12 mouse cellular contexts compared by ENCODE assay signal in genomic region chr1:162529651-162530050, GRCm38 (mm10). TPM values are rescaled to one million over a fixed set of nuclear protein-coding genes. Genes with fewer than 3 reads are reported as not detected.
DNase-seq lines count a peak whose midpoint lies in the region; ATAC-seq and TF ChIP-seq lines count a peak whose summit lies in the region.
"Had no signal": no experiment of that assay in that cellular context is flagged by ENCODE, and none has a peak within 500 bp of the region (broad histone marks: within the 10 kb centered on the region; RNA-seq: fewer than 3 reads in every experiment).

No protein-coding gene starts in this region.

- 71% methylated on average over 2 of the region's 2 CpGs for WGBS in forebrain, embryonic 16.5 days

- H3K4me1 ChIP-seq in forebrain, embryonic 16.5 days (replicated peaks; ENCODE audit: control insufficient read depth, insufficient read depth, low read length) = no peaks in the 10 kb centered on the region
- H3K4me1 ChIP-seq: embryonic facial prominence, embryonic 12.5 days had no signal

- no peaks in the 10 kb centered on the region for H3K9me3 ChIP-seq in forebrain, embryonic 16.5 days (ENCODE audit: control insufficient read depth, low read length)

- no peak for DNase-seq in gastrocnemius, adult 2 months
- no peak for DNase-seq in gastrocnemius, adult 8-10 months (ENCODE audit: low spot score in 2 of 2)
- DNase-seq in layer of hippocampus, adult 2 months (ENCODE audit: low spot score in 2 of 2) = no peak
- DNase-seq in layer of hippocampus, postnatal 25 days (ENCODE audit: extremely low spot score in 1 of 2, low spot score in 1 of 2) = no peak
- DNase-seq in right cerebral cortex, adult 2 months (ENCODE audit: low spot score in 2 of 2) = peak; percentile 36 to 57
- DNase-seq in right cerebral cortex, postnatal 4 days = no peak

- peak; percentile 32; the same call in 1 of the 2 replicates for TF ChIP-seq CTCF in gastrocnemius, adult 2 months (IDR thresholded peaks at IDR 0.05)
- TF ChIP-seq CTCF in layer of hippocampus, adult 2 months (conservative IDR thresholded peaks at IDR 0.05) = peak; percentile 68

- H3K9ac ChIP-seq in forebrain, embryonic 16.5 days (replicated peaks; ENCODE audit: low read depth, low read length) = no peak overlapping the region
- H3K9ac ChIP-seq: embryonic facial prominence, embryonic 12.5 days had no signal

- H3K4me2 ChIP-seq in forebrain, embryonic 16.5 days (ENCODE audit: low read length) = no peak overlapping the region
- H3K4me2 ChIP-seq: embryonic facial prominence, embryonic 12.5 days; liver, embryonic 11.5 days had no signal

- intact Hi-C loops in gastrocnemius, adult 2 months (cut with DNase I) = loop anchor here (10.0 kb wide), 1 partner anchor 175 kb away; no protein-coding TSS in a partner anchor

- peaks cover 13% of the 10 kb centered on the region for H3K36me3 ChIP-seq in forebrain, embryonic 16.5 days (ENCODE audit: control insufficient read depth, insufficient read depth)

- no peaks in the 10 kb centered on the region for H3K27me3 ChIP-seq in forebrain, embryonic 16.5 days (replicated peaks; ENCODE audit: control insufficient read depth, insufficient read depth, low read length)
- H3K27me3 ChIP-seq: embryonic facial prominence, embryonic 12.5 days had no signal

- no peak overlapping the region for H3K27ac ChIP-seq in gastrocnemius, adult 2 months
- no peak overlapping the region for H3K27ac ChIP-seq in layer of hippocampus, adult 2 months
- H3K27ac ChIP-seq in forebrain, embryonic 16.5 days (ENCODE audit: low read length) = no peak overlapping the region
- H3K27ac ChIP-seq: embryonic facial prominence, embryonic 12.5 days had no signal

- no peak overlapping the region for H3K4me3 ChIP-seq in gastrocnemius, adult 2 months
- no peak overlapping the region for H3K4me3 ChIP-seq in layer of hippocampus, adult 2 months
- no peak overlapping the region for H3K4me3 ChIP-seq in forebrain, embryonic 16.5 days (replicated peaks; ENCODE audit: low read length)
- H3K4me3 ChIP-seq: embryonic facial prominence, embryonic 12.5 days; myocyte had no signal

- ATAC-seq in forebrain, embryonic 16.5 days = no peak
- ATAC-seq: forebrain, embryonic 14.5 days; intestine, embryonic 16.5 days had no signal

RNA-seq across cellular contexts. Expression of gene Mettl13, which starts 18.7 kb away (rescaled TPM):
- 1 to 10 TPM; 6.6 to 8.9 TPM for total RNA-seq in gastrocnemius, adult 2 months (2021)
- total RNA-seq in gastrocnemius, adult 8-10 months (2022) = 10 to 100 TPM in 2 of 4 experiments, 1 to 10 TPM in 2; 7.1 to 11.4 (median 10.0) TPM
- 10 to 100 TPM; 11.2 to 12.3 TPM for total RNA-seq in layer of hippocampus, adult 2 months (2021)
- total RNA-seq in layer of hippocampus, postnatal 25 days (2021) = 10 to 100 TPM in 1 of 2 experiments, 1 to 10 TPM in 1; 9.7 to 15.2 TPM
- polyA plus RNA-seq in forebrain, embryonic 16.5 days (2015; fragmentation: Nextera tagmentation; extraction: Ambion mirVana) = 23.1 and 24.1 TPM in 2 replicates

RNA-seq across cellular contexts. Expression of gene Vamp4, which starts 40.7 kb away (rescaled TPM):
- total RNA-seq in gastrocnemius, adult 2 months (2021) = 10 to 100 TPM; 18.3 to 21.1 TPM
- total RNA-seq in gastrocnemius, adult 8-10 months (2022) = 10 to 100 TPM; 16.6 to 19.7 (median 19.2) TPM
- total RNA-seq in layer of hippocampus, adult 2 months (2021) = 100 to 1,000 TPM; 102 to 103 TPM
- 100 to 1,000 TPM in 1 of 2 experiments, 10 to 100 TPM in 1; 97.6 to 100 TPM for total RNA-seq in layer of hippocampus, postnatal 25 days (2021)
- polyA plus RNA-seq in forebrain, embryonic 16.5 days (2015; fragmentation: Nextera tagmentation; extraction: Ambion mirVana) = 79.8 and 81.2 TPM in 2 replicates

RNA-seq across cellular contexts. Expression of gene Dnm3, which starts 51.8 kb away (rescaled TPM):
- 1 to 10 TPM; 6.5 to 8.7 TPM for total RNA-seq in gastrocnemius, adult 2 months (2021)
- 1 to 10 TPM; 4.6 to 7.6 (median 6.2) TPM for total RNA-seq in gastrocnemius, adult 8-10 months (2022)
- total RNA-seq in layer of hippocampus, adult 2 months (2021) = 10 to 100 TPM; 78.5 to 79.1 TPM
- total RNA-seq in layer of hippocampus, postnatal 25 days (2021) = 10 to 100 TPM; 66.1 to 83.0 TPM
- 32.3 and 41.8 TPM in 2 replicates for polyA plus RNA-seq in forebrain, embryonic 16.5 days (2015; fragmentation: Nextera tagmentation; extraction: Ambion mirVana)

Comparison
In these comparisons a context has a peak if more than half of its experiments do, and no peak if none do; other contexts are left out.
1. DNase-seq: peak in right cerebral cortex, adult 2 months (2 of 2); none in gastrocnemius, adult 2 months (single experiment), gastrocnemius, adult 8-10 months (0 of 2), layer of hippocampus, adult 2 months (0 of 2), layer of hippocampus, postnatal 25 days (0 of 2) and right cerebral cortex, postnatal 4 days (single experiment).
2. RNA of gene Vamp4, which starts 40.7 kb away (total RNA-seq): 102 to 103 TPM in layer of hippocampus, adult 2 months and 97.6 to 100 TPM in layer of hippocampus, postnatal 25 days; 18.3 to 21.1 TPM in gastrocnemius, adult 2 months and 16.6 to 19.7 TPM in gastrocnemius, adult 8-10 months; every median in the first group is over 4 times any median in the second.
3. RNA of gene Dnm3, which starts 51.8 kb away (total RNA-seq): 66.1 to 83.0 TPM in layer of hippocampus, postnatal 25 days and 78.5 to 79.1 TPM in layer of hippocampus, adult 2 months; 6.5 to 8.7 TPM in gastrocnemius, adult 2 months and 4.6 to 7.6 TPM in gastrocnemius, adult 8-10 months; every median in the first group is over 4 times any median in the second.